Mouse (Mus musculus): Measurements from ENCODE around the gene Gm6121.
"Not testable (repeated sequence)": the region's sequence is repeated elsewhere in the genome, so short reads cannot be mapped to it uniquely, and the experiment has no call there.

The Gm6121 gene

GRCm38 (mm10) chrX:26935597-26935996 lies at the start of gene Gm6121:
Gm6121 (minus strand) TSS chrX:26935697.
- not testable (repeated sequence) for DNase-seq (ENCODE audit: low spot score in 2 of 2)
